Mouse (Mus musculus): Measurements from ENCODE around the gene Tas2r144. TPM values are rescaled to one million over a fixed set of nuclear protein-coding genes. Genes with fewer than 3 reads are reported as not detected.

Tas2r144 gene
- polyA plus RNA-seq (2015; fragmentation: Illumina TruSeq; extraction: RNeasy Lipid Tissue Mini Kit (QIAGEN cat#74804); ENCODE audit: insufficient read depth, low replicate concordance): not detected

GRCm38 (mm10) chr6:42215028-42215427, at the start of gene Tas2r144:
Gene Tas2r144 (plus strand): TSS chr6:42215328.

DNA sequence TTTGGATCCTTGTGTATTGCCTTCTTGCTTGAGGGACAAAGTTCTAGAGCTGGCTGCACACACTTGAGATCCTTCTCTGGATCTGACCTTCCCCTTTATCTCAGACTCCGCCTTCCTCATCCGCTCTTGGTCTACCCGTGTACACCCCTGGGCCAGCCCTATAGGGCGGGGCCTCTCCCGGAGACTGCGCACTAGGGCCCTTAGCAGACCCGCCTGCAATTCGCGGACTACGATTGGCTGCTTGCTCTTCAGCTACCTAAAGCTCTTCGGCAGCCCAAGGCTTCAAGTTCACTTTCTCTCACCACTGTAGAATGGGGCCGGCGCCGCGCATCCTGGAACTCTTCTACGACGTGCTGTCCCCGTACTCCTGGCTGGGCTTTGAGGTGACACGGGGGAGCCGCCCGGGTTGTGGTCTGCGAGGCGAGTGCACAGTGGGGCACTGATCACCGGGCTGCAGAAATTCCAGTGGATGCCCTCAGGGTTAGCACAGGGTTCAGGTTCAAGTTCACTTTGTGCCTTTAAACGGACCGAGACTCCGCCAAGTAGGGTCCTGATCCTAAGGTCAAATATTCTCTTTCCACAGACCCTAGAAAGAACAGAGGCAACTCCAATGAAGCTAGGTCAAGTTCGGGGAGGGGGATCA, 30.7 kb downstream of the Tas2r144 start, which contains the start of gene Gstk1:
Gene Gstk1, plus strand, starts transcription at position 225 of the 643 bp plus-strand sequence.

GRCm38 (mm10) chr6:42261524-42262170, 46.5 kb downstream of the Tas2r144 start, which contains the start of gene Tmem139:
Gene Tmem139 (plus strand): TSS chr6:42261970.

GRCm38 (mm10) chr6:42264626-42265312, 49.6 kb downstream of the Tas2r144 start, which contains the start of gene Casp2:
Gene Casp2 (plus strand): TSS chr6:42264985.

Other genes with a start within 250 kb of the Tas2r144 start
- gene Sval3, start 247.2 kb upstream of the Tas2r144 start, polyA plus RNA-seq (2015; fragmentation: Illumina TruSeq; extraction: RNeasy Lipid Tissue Mini Kit (QIAGEN cat#74804); ENCODE audit: insufficient read depth, low replicate concordance): not detected
- not detected for gene Sva, start 176.9 kb upstream of the Tas2r144 start, polyA plus RNA-seq (2015; fragmentation: Illumina TruSeq; extraction: RNeasy Lipid Tissue Mini Kit (QIAGEN cat#74804); ENCODE audit: insufficient read depth, low replicate concordance)
- not detected for gene Tas2r139, start 74.4 kb upstream of the Tas2r144 start, polyA plus RNA-seq (2015; fragmentation: Illumina TruSeq; extraction: RNeasy Lipid Tissue Mini Kit (QIAGEN cat#74804); ENCODE audit: insufficient read depth, low replicate concordance)
- gene Gstk1, start 30.6 kb downstream of the Tas2r144 start, polyA plus RNA-seq (2015; fragmentation: Illumina TruSeq; extraction: RNeasy Lipid Tissue Mini Kit (QIAGEN cat#74804); ENCODE audit: insufficient read depth, low replicate concordance): 15.9 TPM
- gene Tmem139, start 46.6 kb downstream of the Tas2r144 start, polyA plus RNA-seq (2015; fragmentation: Illumina TruSeq; extraction: RNeasy Lipid Tissue Mini Kit (QIAGEN cat#74804); ENCODE audit: insufficient read depth, low replicate concordance): not detected
- 72.5 TPM for gene Casp2, start 49.7 kb downstream of the Tas2r144 start, polyA plus RNA-seq (2015; fragmentation: Illumina TruSeq; extraction: RNeasy Lipid Tissue Mini Kit (QIAGEN cat#74804); ENCODE audit: insufficient read depth, low replicate concordance)
- 0.88 TPM for gene Clcn1, start 71.4 kb downstream of the Tas2r144 start, polyA plus RNA-seq (2015; fragmentation: Illumina TruSeq; extraction: RNeasy Lipid Tissue Mini Kit (QIAGEN cat#74804); ENCODE audit: insufficient read depth, low replicate concordance)
- gene Fam131b, start 109.3 kb downstream of the Tas2r144 start, polyA plus RNA-seq (2015; fragmentation: Illumina TruSeq; extraction: RNeasy Lipid Tissue Mini Kit (QIAGEN cat#74804); ENCODE audit: insufficient read depth, low replicate concordance): 0.29 TPM
- gene Zyx, start 134.3 kb downstream of the Tas2r144 start, polyA plus RNA-seq (2015; fragmentation: Illumina TruSeq; extraction: RNeasy Lipid Tissue Mini Kit (QIAGEN cat#74804); ENCODE audit: insufficient read depth, low replicate concordance): 29.0 TPM
- 0.07 TPM for gene Epha1, start 157.9 kb downstream of the Tas2r144 start, polyA plus RNA-seq (2015; fragmentation: Illumina TruSeq; extraction: RNeasy Lipid Tissue Mini Kit (QIAGEN cat#74804); ENCODE audit: insufficient read depth, low replicate concordance)
- gene Tas2r143, start 184.9 kb downstream of the Tas2r144 start, polyA plus RNA-seq (2015; fragmentation: Illumina TruSeq; extraction: RNeasy Lipid Tissue Mini Kit (QIAGEN cat#74804); ENCODE audit: insufficient read depth, low replicate concordance): not detected
- gene Tas2r135, start 190.1 kb downstream of the Tas2r144 start, polyA plus RNA-seq (2015; fragmentation: Illumina TruSeq; extraction: RNeasy Lipid Tissue Mini Kit (QIAGEN cat#74804); ENCODE audit: insufficient read depth, low replicate concordance): not detected
- not detected for gene Tas2r126, start 219.2 kb downstream of the Tas2r144 start, polyA plus RNA-seq (2015; fragmentation: Illumina TruSeq; extraction: RNeasy Lipid Tissue Mini Kit (QIAGEN cat#74804); ENCODE audit: insufficient read depth, low replicate concordance)
- gene Olfr458, start 249.9 kb downstream of the Tas2r144 start, polyA plus RNA-seq (2015; fragmentation: Illumina TruSeq; extraction: RNeasy Lipid Tissue Mini Kit (QIAGEN cat#74804); ENCODE audit: insufficient read depth, low replicate concordance): not detected